Mouse (Mus musculus): ENCODE data around the gene Mdm4.

The Mdm4 gene

DNA sequence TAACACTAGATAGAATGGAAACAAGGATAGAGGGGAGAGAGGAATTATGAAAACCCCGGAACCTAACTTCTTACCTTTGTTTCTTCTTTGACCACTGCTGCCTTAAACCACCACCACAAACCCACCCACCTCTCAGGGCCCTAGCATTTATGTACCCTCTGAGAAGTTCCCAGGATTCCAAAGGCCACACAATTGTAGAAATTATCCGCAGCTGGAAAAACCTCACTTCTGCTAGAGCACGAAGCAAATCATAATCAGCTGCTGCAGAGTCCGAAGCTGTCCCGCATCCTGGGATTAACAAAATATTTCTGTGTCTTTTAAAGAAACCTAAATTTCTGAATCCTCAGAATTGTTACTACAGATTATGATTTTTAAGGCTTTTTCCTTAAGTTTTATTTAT, at the start of gene Mdm4:
Gene Mdm4, minus strand, starts transcription at position 101 of the 400 bp plus-strand sequence.
- DNase-seq (ENCODE audit: low spot score in 2 of 2) = no peak

DNA sequence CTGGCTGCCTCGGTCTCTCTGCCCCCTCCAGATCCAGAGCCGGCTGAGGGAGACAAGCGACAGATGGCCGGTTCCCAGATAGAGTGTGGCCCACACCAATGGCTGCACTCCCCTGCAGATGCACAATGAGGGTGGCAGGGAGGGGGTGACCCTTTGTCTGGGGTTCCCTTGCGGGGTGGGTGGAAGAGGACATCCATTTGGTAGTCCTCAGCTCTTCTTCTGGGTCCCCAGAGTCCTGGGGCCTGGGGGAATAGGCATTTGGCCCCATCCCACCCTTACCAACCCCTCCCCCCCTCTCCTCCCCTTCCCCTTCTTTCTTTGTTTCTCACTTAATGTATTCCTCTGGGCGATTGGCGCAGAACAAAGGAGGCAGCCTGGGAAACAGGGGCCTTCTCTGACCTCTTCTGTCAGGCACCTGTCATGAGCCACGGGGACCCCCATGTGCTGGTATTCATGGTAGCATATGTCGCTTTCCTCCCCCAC, 49.8 kb upstream of the Mdm4 start:
- DNase-seq (ENCODE audit: low spot score in 2 of 2) = no peak

DNA sequence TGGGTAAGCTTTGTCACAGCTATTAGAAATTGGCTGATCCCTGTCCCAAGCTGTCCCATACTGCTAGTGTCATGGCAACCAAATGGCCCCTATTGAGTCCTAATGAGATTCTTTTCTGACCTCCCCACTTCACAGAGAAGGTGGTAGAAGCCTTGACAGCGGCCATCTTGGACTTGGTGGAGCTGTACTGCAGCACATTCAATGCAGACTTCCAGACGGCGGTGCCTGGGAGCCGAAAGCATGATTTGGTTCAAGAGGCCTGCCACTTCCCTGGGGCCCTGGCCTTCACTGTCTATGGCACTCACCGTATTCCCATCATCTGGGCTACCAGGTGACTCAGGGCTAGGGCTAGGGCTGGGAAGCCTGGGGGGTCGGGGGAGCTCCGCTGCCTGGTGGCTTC, 49.1 kb upstream of the Mdm4 start:
- no peak for DNase-seq (ENCODE audit: low spot score in 2 of 2)

DNA sequence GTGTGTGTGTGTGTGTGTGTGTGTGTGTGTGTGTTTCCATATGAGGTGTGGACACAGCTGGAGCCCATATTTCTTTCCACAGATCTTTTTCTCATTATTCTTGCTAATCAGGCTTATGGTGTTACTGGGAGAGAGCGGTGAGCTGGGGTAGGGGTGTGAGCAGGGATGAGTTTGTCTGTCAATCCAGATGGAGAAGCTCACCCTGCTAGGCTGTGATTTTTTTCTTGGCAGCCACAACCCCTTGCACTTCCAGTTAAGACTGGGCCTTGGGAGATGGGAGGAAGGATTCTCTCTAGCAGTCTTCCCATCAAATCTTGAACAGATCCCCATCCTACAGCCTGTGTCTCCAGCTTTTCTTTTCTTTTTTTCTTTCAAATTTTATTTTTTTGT, 48.0 kb upstream of the Mdm4 start:
- DNase-seq (ENCODE audit: low spot score in 2 of 2) = no peak

DNA sequence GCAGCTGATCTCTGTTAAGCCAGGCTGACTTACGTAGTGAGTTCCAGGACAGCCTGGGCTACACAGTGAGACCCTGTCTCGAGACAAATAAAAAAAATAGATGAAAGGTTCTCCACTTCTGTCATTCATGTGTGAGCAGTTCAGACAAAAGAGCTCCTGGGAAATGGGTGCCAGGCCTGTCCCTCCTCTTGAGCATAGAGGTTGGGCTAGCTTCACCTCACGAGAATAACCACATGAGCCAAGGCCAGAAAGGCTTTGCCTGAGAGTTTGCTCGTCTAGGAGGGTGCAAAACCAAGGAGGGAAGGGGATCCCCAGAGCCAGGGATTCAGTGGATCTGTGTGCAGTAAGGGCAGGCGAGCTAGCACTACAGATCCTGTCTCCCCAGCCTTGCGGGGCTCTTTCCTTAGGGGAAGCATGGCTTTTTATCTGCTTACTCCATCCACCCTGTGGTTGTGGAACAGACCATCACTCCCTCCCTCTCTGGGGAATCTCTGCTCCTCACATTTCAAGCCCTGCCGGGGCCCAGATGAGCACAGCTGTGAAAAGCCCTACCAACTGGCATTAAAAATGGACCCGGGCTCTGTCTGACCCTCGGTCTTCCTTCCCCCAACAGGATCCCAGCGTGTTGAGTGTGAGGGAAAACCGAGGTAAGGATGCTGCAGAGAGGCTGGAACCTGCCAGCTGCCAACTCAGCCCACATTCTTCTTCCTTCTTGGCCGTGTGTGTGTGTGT, 47.4 kb upstream of the Mdm4 start:
- no peak for DNase-seq (ENCODE audit: low spot score in 2 of 2)

DNA sequence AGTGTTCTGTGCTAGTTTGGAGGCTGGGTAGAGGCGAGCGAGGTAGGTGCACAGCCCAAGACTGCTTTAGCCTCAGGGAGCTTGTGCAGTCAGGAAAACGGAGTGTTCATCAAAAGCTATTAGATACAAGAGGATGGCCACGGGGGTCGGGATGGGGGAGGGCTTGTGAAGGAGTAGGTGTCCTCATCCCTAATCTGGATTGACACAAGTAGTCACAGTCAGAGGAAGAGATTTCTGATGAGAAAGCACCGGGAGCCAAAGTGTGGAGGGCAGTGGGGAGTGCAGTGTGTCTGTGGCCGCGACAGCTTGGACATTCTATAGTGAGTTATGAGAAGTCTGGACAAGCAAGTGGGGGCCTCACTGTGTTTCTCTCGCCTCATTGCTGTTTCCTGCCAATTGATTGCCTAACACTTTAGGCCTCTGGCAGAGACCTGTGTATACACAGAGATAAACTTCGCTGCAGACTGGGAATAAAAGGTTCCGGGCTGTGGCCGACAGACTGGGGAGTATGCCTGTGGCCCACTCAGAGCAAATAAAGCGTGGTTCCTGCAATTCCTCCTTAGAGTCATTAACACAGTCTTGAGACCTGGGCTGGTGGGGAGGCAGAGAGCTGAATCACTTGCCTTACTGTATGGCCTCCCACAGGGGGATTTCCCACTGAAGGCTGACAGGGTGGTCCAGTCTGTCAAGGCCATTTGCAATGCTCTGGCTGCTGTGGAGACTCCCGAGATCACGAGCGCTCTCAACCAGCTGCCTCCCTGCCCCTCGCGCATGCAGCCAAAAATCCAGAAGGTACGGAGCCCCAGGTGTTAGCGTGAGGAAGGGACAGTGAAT, 46.5 kb upstream of the Mdm4 start:
- DNase-seq (ENCODE audit: low spot score in 2 of 2) = no peak

DNA sequence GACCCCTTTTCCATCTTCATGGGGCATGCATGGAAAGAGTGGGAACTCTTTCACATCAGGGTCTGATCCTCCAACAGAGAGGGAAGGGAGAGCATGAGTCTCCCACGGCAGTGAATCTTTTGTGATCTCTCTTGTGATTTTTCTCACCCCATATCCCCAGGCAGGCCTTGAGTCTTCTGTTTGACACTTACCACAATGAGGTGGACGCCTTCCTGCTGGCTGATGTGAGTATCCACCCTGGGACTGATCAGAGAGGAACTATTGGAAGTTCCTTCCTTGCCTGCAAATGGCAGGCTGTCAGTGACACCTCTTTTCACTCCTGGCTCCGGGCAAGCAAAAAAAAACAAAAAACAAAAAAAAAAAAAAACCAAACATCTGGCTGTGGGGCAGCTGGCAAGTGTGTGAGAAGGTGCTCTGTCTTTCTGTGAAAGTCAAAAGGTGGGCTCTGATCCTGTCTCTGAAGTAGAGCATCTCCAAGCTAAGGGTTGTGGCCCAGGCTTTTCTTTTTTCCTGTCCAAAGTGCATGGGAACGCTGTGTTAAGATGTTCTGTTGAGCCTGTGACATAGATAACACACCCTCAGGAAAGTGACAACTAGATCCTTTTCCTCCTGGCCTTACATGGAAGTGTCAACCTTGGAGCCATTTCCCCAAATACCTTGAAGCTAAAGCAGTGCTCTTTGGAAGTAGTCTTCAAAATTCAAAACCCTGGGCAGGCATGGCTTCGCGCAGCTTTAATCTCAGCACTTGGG, 45.5 kb upstream of the Mdm4 start:
- no peak for DNase-seq (ENCODE audit: low spot score in 2 of 2)

DNA sequence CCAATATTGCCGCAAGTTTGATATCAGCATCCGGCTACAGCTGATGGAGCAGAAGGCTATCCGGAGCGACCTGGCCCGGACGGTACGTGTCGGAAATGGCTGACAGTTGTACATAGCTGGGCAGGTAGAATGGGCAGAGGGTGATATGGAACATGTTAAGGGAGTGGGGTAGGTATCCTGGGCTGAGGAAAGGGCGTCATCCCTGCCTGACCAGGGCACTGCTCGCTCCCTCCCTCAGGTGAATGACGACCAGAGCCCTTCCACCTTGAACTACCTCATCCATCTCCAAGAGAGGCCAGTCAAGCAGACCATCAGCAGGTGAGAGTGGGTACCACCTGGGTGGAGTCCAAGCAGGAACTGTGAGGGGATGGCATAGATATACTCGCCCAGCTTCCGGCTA, 44.2 kb upstream of the Mdm4 start:
- no peak for DNase-seq (ENCODE audit: low spot score in 2 of 2)

DNA sequence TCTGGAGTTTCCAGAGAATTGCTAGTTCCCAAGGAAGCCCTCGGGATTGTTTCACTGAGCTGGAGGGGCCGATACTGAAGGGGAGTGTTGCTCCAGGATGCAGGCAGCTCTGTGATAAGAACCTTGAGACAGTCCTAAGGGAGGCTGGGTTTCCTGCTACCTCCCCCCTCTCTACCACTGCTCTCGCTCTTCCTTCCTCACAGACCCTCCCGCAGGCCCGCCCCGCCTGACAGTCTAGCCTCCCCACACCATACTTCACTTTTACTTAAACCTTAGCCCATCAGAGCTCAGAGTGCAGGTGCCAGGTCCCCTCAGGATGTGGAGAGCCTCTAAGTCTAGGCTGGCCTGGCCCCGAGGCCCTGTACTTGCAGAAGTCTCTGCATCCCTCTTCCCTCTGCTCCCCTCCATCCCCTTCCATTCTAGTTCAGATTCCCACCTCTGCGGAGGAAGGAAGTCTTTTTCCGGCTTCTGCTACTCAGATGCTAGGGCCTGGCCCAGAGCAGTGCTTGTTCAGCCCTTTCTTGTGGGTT, 43.0 kb upstream of the Mdm4 start:
- no peak for DNase-seq (ENCODE audit: low spot score in 2 of 2)

DNA sequence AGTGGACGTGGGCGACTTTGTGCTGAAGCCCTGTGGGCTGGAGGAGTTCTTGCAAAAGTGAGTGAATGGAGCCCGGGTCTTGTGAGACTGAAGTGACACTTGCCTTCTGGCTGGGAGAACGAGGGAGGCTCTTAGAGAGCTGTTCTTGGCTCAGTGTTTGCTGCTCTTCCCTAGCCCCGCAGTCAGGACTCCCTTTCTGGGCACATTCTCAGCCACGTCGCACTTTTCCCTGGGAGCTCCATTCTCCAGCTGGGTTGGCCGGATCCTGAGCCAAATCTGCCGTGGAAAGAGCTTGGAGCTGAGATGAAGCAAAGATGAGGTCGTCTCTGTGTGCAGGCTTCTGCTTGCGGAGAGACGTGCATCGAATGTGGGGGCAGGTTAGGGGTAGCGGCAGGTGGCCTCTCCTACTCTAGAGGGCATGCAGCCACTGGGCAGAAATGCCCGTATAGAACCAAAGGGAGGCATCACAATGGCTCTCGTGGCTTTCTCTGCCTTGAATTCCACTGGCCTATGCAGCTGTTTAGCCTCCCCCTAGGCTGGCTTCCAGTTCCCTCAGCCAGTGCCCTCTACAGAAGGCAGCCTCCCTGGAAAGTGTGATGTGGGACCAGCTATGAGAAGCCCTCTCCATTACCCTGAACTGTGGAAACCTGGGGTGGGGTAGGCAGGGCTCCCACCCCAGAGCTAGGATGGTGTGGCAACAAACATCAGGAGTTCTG, 41.5 kb upstream of the Mdm4 start:
- DNase-seq (ENCODE audit: low spot score in 2 of 2) = peak in 1 of 2 experiments; percentile 43

DNA sequence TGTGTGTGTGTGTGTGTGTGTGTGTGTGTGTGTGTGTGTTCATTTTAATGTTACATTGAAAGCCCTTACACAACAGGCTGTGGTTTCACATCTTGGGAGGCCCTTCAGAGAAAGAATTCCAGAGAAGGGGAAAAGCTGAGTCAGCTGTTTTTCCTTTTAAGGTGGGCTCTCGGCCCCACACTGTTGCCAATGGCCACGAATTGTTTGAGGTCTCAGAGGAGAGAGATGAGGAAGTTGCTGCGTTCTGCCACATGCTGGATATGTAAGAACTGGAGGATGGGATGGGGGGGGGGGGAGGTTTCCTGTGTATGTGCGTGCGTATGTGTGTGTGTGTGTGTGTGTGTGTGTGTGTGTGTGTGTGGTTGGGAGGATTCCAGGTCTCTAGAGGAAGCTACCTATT, 39.8 kb upstream of the Mdm4 start:
- DNase-seq (ENCODE audit: low spot score in 2 of 2) = no peak

DNA sequence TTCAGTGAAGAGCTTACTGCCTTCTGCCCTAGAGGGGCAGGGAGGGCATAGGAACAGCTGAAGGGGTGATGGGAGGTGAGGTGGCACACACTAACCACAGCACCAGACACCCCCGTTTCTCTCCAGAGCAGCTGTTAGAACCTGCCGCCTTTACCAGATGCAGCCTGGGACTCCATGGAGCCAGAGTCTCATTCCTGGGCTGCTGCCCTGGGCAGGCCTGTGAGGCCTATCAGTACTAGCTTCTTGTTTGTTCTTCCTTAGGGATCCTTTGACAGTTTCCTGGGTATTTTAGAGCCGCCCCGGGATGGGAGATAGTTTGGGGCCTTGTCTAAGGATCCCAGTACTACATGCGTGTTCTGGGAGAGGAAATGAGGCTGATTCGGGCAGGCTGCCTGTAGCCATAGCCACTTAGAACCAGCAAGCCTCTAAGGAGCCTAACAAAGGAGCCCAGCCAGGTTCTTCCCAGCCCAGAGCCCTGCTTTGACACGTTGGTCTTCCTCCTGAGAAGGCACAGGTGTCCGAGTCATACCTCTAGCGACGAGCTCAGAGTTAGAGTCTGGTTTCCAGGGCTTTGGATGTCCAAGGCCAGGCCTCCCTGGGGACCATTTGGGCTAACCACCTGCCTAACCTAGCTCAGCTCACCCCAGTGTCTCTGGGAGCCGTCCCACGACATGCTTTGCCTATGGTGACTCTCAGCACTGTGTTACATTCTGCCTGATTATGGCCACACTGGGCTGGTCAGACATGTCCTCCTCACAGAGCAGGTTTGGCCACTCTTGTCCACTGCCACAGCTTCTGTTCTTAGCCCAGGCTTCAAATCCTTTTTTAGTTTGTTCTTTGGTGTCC, 39.1 kb upstream of the Mdm4 start:
- no peak for DNase-seq (ENCODE audit: low spot score in 2 of 2)

DNA sequence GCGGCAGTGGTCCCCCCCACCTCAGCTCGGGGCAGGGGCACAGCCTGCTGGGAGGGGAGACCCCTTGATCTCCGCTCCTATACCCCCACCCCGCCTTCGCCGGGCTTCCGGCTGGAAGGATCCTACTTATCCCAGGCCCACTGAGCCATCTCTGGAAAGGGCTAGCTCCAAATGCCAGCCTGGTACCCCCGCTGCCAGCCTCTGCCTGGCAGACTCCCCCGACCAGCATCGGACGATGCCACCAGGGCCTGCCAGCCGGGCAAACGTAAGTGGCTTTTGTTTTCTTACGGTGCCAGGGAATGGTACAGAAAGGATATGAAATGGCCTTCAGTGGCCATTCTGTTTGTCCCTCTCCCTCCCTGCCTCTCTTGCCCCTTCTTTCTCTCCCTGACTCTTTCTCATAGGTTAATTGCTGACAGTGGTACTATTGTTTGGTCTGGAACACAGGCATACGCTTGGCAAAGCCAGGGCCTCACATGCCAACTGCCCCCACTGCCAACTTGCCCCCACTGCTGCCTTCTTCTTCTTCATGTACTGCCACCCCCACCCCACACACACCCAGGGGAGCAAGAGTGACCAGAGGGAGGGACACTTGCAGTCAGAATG, 38.4 kb upstream of the Mdm4 start:
- DNase-seq (ENCODE audit: low spot score in 2 of 2) = no peak

DNA sequence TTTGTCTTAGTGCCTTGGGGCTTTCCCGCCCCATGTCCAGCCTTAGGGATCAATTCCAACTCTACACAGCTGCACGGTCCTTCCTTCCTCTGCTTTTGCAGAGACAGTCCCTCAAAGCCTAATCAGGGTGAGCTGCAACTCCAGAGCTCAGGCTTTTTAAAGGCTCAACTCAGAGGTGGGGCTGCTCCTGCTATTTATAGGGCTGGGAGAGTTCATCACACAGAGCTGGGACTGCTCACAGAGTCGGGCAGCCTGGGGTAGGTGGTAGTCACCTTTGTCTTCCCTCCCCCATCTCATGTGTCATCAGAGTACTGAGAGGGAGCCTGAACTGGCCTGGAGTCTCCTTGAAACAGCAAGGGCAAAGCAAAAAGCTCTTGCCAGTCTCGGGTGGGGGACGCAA, 37.9 kb upstream of the Mdm4 start:
- no peak for DNase-seq (ENCODE audit: low spot score in 2 of 2)

DNA sequence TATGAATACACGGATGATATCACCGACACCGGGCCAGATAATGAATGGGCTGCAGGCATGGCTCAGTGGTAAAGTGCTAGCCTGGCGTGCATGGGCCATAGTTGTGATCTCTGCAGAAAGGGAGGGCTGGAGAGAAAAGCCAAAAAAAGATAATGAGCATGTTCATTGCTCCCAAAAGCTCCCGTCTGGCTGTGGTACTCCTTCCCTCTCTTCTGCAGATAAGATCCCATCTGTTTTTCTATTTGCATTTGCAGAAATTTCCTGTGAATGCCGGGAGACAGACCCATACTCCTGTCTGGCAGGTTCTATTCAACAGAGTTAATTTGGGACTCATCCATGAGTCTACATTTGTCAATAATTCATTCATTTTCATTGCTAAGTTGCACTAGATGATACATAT, 32.8 kb upstream of the Mdm4 start:
- DNase-seq (ENCODE audit: low spot score in 2 of 2) = no peak

DNA sequence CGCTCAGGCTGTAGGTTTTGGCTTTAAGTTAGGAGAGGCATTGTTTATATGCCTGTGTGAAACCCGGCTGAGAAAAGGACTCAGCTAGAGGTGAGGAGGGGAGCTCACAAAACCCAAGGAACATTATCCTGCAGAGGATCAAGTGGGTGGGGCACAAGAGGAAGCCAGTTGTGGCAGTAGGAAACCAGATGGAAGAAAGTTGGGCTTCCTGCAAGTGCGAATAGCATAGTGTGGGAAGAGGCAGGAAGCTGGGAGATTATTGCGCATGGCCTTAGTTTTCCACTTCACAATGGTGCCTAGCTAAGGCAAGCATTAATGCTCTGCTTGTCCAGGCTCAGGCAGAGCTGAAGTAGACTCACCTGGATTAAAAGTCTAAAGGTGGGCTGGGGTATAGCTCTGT, 30.3 kb upstream of the Mdm4 start:
- DNase-seq (ENCODE audit: low spot score in 2 of 2) = no peak

DNA sequence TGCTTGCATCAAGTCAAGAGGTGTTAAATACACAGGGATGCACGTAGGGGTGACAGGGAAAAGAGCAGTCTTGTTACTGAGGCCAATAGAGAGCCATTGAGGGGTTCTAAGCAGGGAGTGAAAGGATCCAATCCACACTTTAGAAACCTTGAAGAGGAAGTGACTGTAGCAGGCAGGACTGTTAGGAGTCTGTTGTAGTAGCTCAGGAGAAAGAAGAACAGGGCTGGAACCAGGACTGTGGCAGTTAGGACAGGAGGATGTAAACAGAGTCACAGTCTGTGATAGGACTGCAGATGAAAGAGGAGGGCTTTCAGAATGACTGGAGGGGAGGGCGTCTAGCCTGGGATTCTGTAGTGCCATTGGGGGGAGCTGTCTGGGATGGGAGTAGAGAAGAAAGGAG, 29.2 kb upstream of the Mdm4 start:
- no peak for DNase-seq (ENCODE audit: low spot score in 2 of 2)

DNA sequence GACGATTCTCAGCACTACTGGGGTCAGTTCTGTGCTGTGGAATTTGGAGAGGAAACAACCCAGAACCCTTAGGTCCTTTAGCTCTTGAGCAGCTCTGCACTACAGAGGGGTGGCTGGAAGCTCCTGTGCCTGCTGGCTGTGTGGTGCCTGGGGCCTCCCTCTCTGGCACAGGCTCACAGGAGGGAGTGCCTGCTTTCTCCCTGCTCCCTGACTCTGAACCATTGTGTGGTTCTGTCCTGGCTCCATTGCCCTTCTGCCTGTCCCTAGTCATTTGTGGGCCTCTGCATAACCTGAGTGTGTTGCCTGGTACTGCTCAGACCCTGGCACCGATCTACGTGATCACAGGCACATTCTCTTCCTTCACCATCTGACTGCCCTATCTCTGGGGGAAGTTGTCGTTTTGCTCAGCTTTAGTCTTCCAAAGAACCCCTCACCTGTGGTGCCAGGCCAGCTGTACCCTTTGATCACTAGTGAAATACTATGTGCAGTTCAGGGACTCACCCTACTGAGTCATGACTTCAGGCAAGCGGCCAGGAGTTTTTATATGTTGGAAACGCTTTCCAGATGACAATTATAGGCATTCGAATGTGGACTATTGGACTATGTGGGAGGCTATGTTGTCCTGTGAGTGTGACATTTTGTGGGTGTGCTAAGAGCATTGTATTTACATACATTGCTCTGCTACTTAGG, 27.1 kb upstream of the Mdm4 start:
- no peak for DNase-seq (ENCODE audit: low spot score in 2 of 2)

DNA sequence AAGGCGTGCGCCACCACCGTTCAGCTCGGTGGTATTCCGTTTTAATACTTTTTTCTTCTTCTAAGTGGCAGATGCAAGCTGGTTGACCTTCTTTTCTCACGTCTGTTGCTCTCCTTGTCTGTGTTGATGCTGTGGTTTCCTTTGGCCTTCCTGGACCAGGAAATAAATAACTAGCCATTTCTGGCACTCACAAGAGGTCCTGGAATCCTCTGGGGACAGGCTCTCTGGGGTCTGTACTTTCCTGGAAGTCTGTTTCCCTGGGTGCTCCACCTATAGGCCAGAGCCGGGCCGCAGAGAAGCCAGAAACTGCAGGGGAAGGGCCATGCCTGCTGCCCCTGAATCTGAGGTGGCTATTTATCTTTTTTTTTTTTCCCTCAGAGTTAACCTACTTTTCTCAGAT, 24.0 kb upstream of the Mdm4 start:
- DNase-seq (ENCODE audit: low spot score in 2 of 2) = no peak

DNA sequence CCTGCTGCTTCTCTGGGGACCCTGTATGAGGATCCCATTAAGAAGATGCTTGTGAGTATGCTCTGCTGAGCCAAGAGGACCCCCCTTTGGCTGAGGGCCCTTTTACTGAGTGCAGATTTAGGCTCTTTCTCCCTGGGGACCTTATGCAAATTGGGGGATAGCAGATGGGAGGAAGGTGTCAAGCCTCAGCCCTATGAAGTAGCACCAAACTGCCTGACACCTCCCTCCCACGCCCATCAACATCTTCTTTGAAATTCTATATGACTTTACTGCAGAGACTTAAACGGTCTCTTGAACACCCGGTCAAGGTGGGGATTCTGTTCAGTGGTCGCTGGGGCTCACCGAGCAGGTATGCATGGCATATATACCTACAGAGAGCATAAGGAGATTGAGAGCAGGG, 22.7 kb upstream of the Mdm4 start:
- no peak for DNase-seq (ENCODE audit: low spot score in 2 of 2)

All from frontal cortex, postnatal 10 days (tissue).